Mouse (Mus musculus) kidney, embryonic 14.5 days (tissue): ENCODE data around the gene Ttll3. TPM values are rescaled to one million over a fixed set of nuclear protein-coding genes. Genes with fewer than 3 reads are reported as not detected.

Experiments used
- ATAC-seq: fragments of 200-750 bp; cut with Nextera tagmentation; 2 replicates; pipeline ENCODE4 v1.8.0; 2017; ENCODE audit warnings: moderate number of reproducible peaks, mild to moderate bottlenecking, moderate TSS enrichment, moderate library complexity; ENCODE audit not compliant: low FRiP score, low TSS enrichment
- H3K27ac ChIP-seq: fragments of 300-500 bp; sonication (generic); 2 replicates; pipeline ENCODE4 v1.5.1; 2014; ENCODE audit warnings: low read depth, mild to moderate bottlenecking, low read length, moderate library complexity, mixed read lengths
- H3K27me3 ChIP-seq: fragments of 300-500 bp; sonication (generic); 2 replicates; pipeline ENCODE4 v1.6.1; 2014; ENCODE audit warnings: mild to moderate bottlenecking, low read length; ENCODE audit not compliant: control insufficient read depth, insufficient read depth
- H3K36me3 ChIP-seq: fragments of 300-500 bp; sonication (generic); 2 replicates; pipeline ENCODE4 v1.6.1; 2014; ENCODE audit warnings: low read length, mixed read lengths; ENCODE audit not compliant: control insufficient read depth, insufficient read depth
- H3K4me1 ChIP-seq: fragments of 300-500 bp; sonication (generic); 2 replicates; pipeline ENCODE4 v1.6.1; 2014; ENCODE audit warnings: low read length, mixed read lengths; ENCODE audit not compliant: control insufficient read depth, insufficient read depth
- H3K4me2 ChIP-seq: fragments of 300-500 bp; sonication (generic); replicated peaks from 2 replicates; pipeline ENCODE4 v1.6.1; 2014; ENCODE audit warnings: low read depth, mild to moderate bottlenecking, low read length
- H3K4me3 ChIP-seq: fragments of 300-500 bp; sonication (generic); 2 replicates; pipeline ENCODE4 v1.5.1; 2014; ENCODE audit warnings: mild to moderate bottlenecking, low read length
- H3K9ac ChIP-seq: fragments of 300-500 bp; sonication (generic); 2 replicates; pipeline ENCODE4 v1.6.1; 2014; ENCODE audit warnings: low read depth, mild to moderate bottlenecking, low read length, moderate library complexity
- H3K9me3 ChIP-seq: fragments of 300-500 bp; sonication (generic); 2 replicates; pipeline ENCODE4 v1.6.1; 2016; ENCODE audit warnings: low read length; ENCODE audit not compliant: control insufficient read depth
- WGBS: fragments of 180-500 bp; shearing (Covaris S2); extraction: QIAGEN DNeasy Blood & Tissue Kit; methylation state at CpG from one replicate; pipeline ENCODE4 v1.1.7; 2014; 5-methylcytosine and 5-hydroxymethylcytosine counted together
- polyA plus RNA-seq: library from polyadenylated mRNA; unstranded; fragments of >200 nt; fragmentation: Nextera tagmentation; extraction: Ambion mirVana; gene quantifications from 2 replicates; pipeline ENCODE4 v1.2.1, GENCODE M21; 2014

Gene Ttll3
- polyA plus RNA-seq: 2.0 and 2.4 TPM in 2 replicates

GRCm38 (mm10) chr6:113388960-113389359 lies at the start of gene Ttll3:
Gene Ttll3 (plus strand): TSS chr6:113389260.
- 77% methylated on average over 8 of the region's 8 CpGs for WGBS
- Histone ChIP-seq H3K4me3 (no peak within 1 kb of the TSS), H3K9me3 (no peaks in the 10 kb centered on the region), H3K4me2 (no peak within 1 kb of the TSS), H3K4me1 (0 out of 2 replicates have a peak, but pooled peaks cover 7% of the 10 kb centered on the region), H3K9ac (no peak within 1 kb of the TSS), H3K36me3 (peaks cover 70% of the 10 kb centered on the region), H3K27me3 (no peaks in the 10 kb centered on the region), H3K27ac (no peak within 1 kb of the TSS)
- ATAC-seq: no peak

GRCm38 (mm10) chr6:113341574-113341973 lies 47.5 kb upstream of the Ttll3 start:
- peak overlapping the region; percentile 70 for H3K4me2 ChIP-seq
- H3K9me3 ChIP-seq: no peaks in the 10 kb centered on the region
- H3K27me3 ChIP-seq: no peaks in the 10 kb centered on the region
- ATAC-seq: no peak
- H3K27ac ChIP-seq: peak overlapping the region; percentile 65; the same call in 1 of the 2 replicates
- H3K9ac ChIP-seq: peak overlapping the region; percentile 12; the same call in 1 of the 2 replicates
- peaks cover 23% of the 10 kb centered on the region for H3K4me1 ChIP-seq
- 53% methylated on average over 6 of the region's 6 CpGs for WGBS
- H3K36me3 ChIP-seq: peaks cover 37% of the 10 kb centered on the region
- 0 out of 2 replicates have a peak overlapping the region, but pooled peaks have one; percentile 2 for H3K4me3 ChIP-seq

- H3K4me2 ChIP-seq: peak overlapping the region; percentile 70
- H3K4me3 ChIP-seq: peak overlapping the region; percentile 52; the same call in 1 of the 2 replicates
- peaks cover 23% of the 10 kb centered on the region for H3K4me1 ChIP-seq
- peaks cover 32% of the 10 kb centered on the region for H3K36me3 ChIP-seq
- 14% methylated on average over 4 of the region's 7 CpGs for WGBS
- no peak for ATAC-seq
- no peaks in the 10 kb centered on the region for H3K9me3 ChIP-seq
- H3K27me3 ChIP-seq: no peaks in the 10 kb centered on the region
- no peak overlapping the region for H3K9ac ChIP-seq
- H3K27ac ChIP-seq: peak overlapping the region; percentile 39; the same call in 1 of the 2 replicates
These were observed 46.8 kb upstream of the Ttll3 start for GRCm38 (mm10) chr6:113342297-113342696.

GRCm38 (mm10) chr6:113343177-113344092 lies 45.6 kb upstream of the Ttll3 start, which contains the start of gene Camk1:
Gene Camk1 (minus strand): TSS chr6:113343984.
- ATAC-seq: peak; percentile 90
- Histone ChIP-seq H3K9ac (peak within 1 kb of the TSS; percentile 72), H3K9me3 (no peaks in the 10 kb centered on the region), H3K27me3 (no peaks in the 10 kb centered on the region), H3K4me1 (peaks cover 23% of the 10 kb centered on the region), H3K36me3 (peaks cover 21% of the 10 kb centered on the region), H3K4me2 (peak within 1 kb of the TSS; percentile 70), H3K27ac (peak within 1 kb of the TSS; percentile 48), H3K4me3 (peak within 1 kb of the TSS; percentile 52)
- WGBS: 15% methylated on average over 32 of the region's 32 CpGs

- Histone ChIP-seq H3K4me2 (peak overlapping the region; percentile 70), H3K4me3 (peak overlapping the region; percentile 52; the same call in 1 of the 2 replicates), H3K36me3 (peaks cover 13% of the 10 kb centered on the region), H3K27me3 (no peaks in the 10 kb centered on the region), H3K9me3 (no peaks in the 10 kb centered on the region), H3K27ac (no peak overlapping the region), H3K9ac (peak overlapping the region; percentile 72; the same call in 1 of the 2 replicates), H3K4me1 (peaks cover 23% of the 10 kb centered on the region)
- ATAC-seq: no peak
- WGBS: 45% methylated on average over 2 of the region's 2 CpGs
These were observed 44.7 kb upstream of the Ttll3 start for GRCm38 (mm10) chr6:113344321-113344720.

- 70% methylated on average over 4 of the region's 4 CpGs for WGBS
- no peak overlapping the region for H3K4me2 ChIP-seq
These were observed 42.2 kb upstream of the Ttll3 start for GRCm38 (mm10) chr6:113346897-113347296.

GRCm38 (mm10) chr6:113350538-113350937 lies 38.5 kb upstream of the Ttll3 start:
- no peak for ATAC-seq
- no peak overlapping the region for H3K4me3 ChIP-seq
- H3K4me2 ChIP-seq: no peak overlapping the region
- H3K4me1 ChIP-seq: no peaks in the 10 kb centered on the region
- H3K9me3 ChIP-seq: no peaks in the 10 kb centered on the region
- H3K27ac ChIP-seq: no peak overlapping the region
- no peaks in the 10 kb centered on the region for H3K36me3 ChIP-seq
- H3K27me3 ChIP-seq: no peaks in the 10 kb centered on the region
- H3K9ac ChIP-seq: no peak overlapping the region

More at GRCm38 (mm10) chr6:113346897-113347296, 42.2 kb upstream of the Ttll3 start:
- H3K9ac ChIP-seq: no peak overlapping the region
- no peak overlapping the region for H3K4me3 ChIP-seq
- no peaks in the 10 kb centered on the region for H3K27me3 ChIP-seq
- H3K36me3 ChIP-seq: no peaks in the 10 kb centered on the region
- no peak for ATAC-seq
- H3K27ac ChIP-seq: no peak overlapping the region
- peaks cover 12% of the 10 kb centered on the region for H3K4me1 ChIP-seq
- no peaks in the 10 kb centered on the region for H3K9me3 ChIP-seq

GRCm38 (mm10) chr6:113351161-113351560 lies 37.9 kb upstream of the Ttll3 start:
- H3K4me1 ChIP-seq: no peaks in the 10 kb centered on the region
- H3K36me3 ChIP-seq: no peaks in the 10 kb centered on the region
- no peaks in the 10 kb centered on the region for H3K27me3 ChIP-seq
- no peak overlapping the region for H3K27ac ChIP-seq
- no peak overlapping the region for H3K4me3 ChIP-seq
- no peak for ATAC-seq
- no peak overlapping the region for H3K9ac ChIP-seq
- 50% methylated on average over 1 of the region's 1 CpGs for WGBS
- H3K4me2 ChIP-seq: no peak overlapping the region
- H3K9me3 ChIP-seq: no peaks in the 10 kb centered on the region

- Histone ChIP-seq H3K27me3 (no peaks in the 10 kb centered on the region), H3K4me1 (no peaks in the 10 kb centered on the region), H3K4me2 (no peak overlapping the region), H3K9me3 (no peaks in the 10 kb centered on the region), H3K27ac (no peak overlapping the region), H3K4me3 (no peak overlapping the region), H3K9ac (no peak overlapping the region), H3K36me3 (no peaks in the 10 kb centered on the region)
- 65% methylated on average over 10 of the region's 10 CpGs for WGBS
- ATAC-seq: no peak
These were observed 37.4 kb upstream of the Ttll3 start for GRCm38 (mm10) chr6:113351653-113352052.
